Mouse (Mus musculus): Measurements from ENCODE around the gene Fbxl13.

Fbxl13 gene

DNA sequence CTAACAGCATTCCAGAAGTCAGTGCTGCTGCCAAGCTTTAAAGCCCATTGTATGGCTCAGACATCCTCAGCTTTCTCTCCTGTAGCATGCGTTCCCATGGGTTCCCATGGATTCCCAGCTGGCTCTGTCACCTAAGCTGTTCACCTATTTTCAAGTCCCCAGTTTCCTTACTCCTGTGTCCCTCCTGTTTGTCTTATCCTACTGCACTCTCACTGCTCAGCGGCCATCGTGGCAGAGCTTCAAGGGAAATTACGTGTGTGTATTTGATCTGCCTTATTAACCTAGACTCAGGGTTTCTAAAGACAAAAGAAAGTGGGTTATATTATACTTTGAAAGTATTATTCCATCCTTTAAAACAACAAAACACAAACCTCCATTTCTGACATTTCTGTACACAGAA, 156.3 kb downstream of the Fbxl13 start:
- Histone ChIP-seq H3K4me3 (replicated peaks; ENCODE audit: low read length) (no peak overlapping the region), H3K36me3 (ENCODE audit: insufficient read depth, low read length) (peaks cover 1% of the 10 kb centered on the region; the same call in 1 of the 2 replicates), H3K27me3 (ENCODE audit: insufficient read depth, low read length) (0 out of 2 replicates have a peak, but pooled peaks cover 3% of the 10 kb centered on the region), H3K4me1 (replicated peaks; ENCODE audit: low read depth, low read length) (no peaks in the 10 kb centered on the region), H3K9me3 (ENCODE audit: low read length) (no peaks in the 10 kb centered on the region)
- TF ChIP-seq POU5F1 (IDR thresholded peaks at IDR 0.05; ENCODE audit: borderline replicate concordance, low read length) (no peak), NANOG (IDR thresholded peaks at IDR 0.05; ENCODE audit: borderline replicate concordance, low read length) (no peak), CTCF (conservative IDR thresholded peaks at IDR 0.05; ENCODE audit: low read length) (no peak)

DNA sequence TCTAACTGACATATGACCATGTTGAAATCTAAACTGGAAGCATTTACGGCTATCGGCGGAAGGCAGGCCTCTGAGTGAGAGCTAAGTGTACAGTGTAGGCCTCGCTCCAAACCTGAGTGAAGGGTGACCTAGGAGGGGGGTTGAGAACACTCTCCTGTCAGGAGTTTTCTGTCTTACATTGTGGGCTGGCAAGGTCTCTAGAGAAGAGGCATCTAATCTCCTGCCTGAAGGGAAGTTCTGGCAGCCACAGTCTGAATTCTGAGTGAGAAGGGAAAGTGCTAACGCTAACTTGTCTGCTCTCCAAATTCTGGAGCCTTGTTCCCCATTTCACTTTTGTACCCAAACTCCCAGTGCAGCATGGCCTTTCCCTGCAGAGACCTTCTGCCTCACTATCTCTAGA, 156.9 kb downstream of the Fbxl13 start:
- Histone ChIP-seq H3K36me3 (ENCODE audit: insufficient read depth, low read length) (peaks cover 5% of the 10 kb centered on the region; the same call in 1 of the 2 replicates), H3K4me3 (replicated peaks; ENCODE audit: low read length) (no peak overlapping the region), H3K9me3 (ENCODE audit: low read length) (no peaks in the 10 kb centered on the region), H3K4me1 (replicated peaks; ENCODE audit: low read depth, low read length) (no peaks in the 10 kb centered on the region), H3K27me3 (ENCODE audit: insufficient read depth, low read length) (0 out of 2 replicates have a peak, but pooled peaks cover 3% of the 10 kb centered on the region)
- TF ChIP-seq NANOG (IDR thresholded peaks at IDR 0.05; ENCODE audit: borderline replicate concordance, low read length): no peak
- TF ChIP-seq CTCF (conservative IDR thresholded peaks at IDR 0.05; ENCODE audit: low read length): no peak
- TF ChIP-seq POU5F1 (IDR thresholded peaks at IDR 0.05; ENCODE audit: borderline replicate concordance, low read length): no peak

DNA sequence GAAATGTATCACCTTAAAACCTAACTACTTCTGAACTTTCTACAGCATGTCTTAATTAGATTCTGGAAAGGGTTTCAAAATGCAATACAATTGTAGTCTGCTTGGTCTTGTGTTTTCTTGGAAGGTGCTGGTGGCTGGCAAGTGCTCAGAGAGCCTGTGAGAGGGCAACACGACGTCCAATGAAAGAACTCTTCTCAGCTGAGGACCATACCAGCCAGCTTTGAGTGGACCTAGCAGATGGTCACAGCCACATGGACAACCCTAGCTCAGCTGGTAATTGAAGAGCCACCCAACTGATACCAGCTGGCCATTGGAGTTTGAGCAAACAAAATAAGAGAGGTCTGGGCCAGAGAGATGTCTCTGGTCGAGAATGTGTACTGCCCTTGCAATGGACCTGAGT, 157.7 kb downstream of the Fbxl13 start:
- no peaks in the 10 kb centered on the region for H3K27me3 ChIP-seq (ENCODE audit: insufficient read depth, low read length)
- TF ChIP-seq CTCF (conservative IDR thresholded peaks at IDR 0.05; ENCODE audit: low read length) (no peak), NANOG (IDR thresholded peaks at IDR 0.05; ENCODE audit: borderline replicate concordance, low read length) (no peak), POU5F1 (IDR thresholded peaks at IDR 0.05; ENCODE audit: borderline replicate concordance, low read length) (no peak)
- no peaks in the 10 kb centered on the region for H3K9me3 ChIP-seq (ENCODE audit: low read length)
- H3K4me3 ChIP-seq (replicated peaks; ENCODE audit: low read length): no peak overlapping the region
- H3K4me1 ChIP-seq (replicated peaks; ENCODE audit: low read depth, low read length): no peaks in the 10 kb centered on the region
- peaks cover 5% of the 10 kb centered on the region; the same call in 1 of the 2 replicates for H3K36me3 ChIP-seq (ENCODE audit: insufficient read depth, low read length)

DNA sequence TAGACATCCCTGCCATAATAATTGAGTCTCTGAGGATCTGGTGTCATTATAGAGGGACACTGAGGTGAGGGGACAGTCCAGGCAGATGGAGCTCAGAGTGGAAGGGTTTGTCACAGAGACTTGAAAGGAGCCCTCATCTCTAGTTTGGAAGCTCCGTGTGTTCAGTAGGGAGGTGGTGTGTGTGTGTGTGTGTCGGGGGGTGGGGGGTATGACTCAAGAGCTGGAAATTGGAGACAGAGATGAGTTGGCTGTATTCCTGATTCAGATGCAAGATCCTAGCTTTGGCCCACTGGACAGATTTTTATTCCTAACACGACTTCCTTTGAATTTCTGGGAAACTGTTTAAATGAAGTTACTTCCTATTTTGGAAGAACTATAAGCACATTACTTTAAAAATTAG, 158.1 kb downstream of the Fbxl13 start:
- Histone ChIP-seq H3K4me1 (replicated peaks; ENCODE audit: low read depth, low read length) (no peaks in the 10 kb centered on the region), H3K27me3 (ENCODE audit: insufficient read depth, low read length) (no peaks in the 10 kb centered on the region), H3K9me3 (ENCODE audit: low read length) (no peaks in the 10 kb centered on the region), H3K4me3 (replicated peaks; ENCODE audit: low read length) (no peak overlapping the region), H3K36me3 (ENCODE audit: insufficient read depth, low read length) (peaks cover 5% of the 10 kb centered on the region; the same call in 1 of the 2 replicates)
- TF ChIP-seq POU5F1 (IDR thresholded peaks at IDR 0.05; ENCODE audit: borderline replicate concordance, low read length) (no peak), NANOG (IDR thresholded peaks at IDR 0.05; ENCODE audit: borderline replicate concordance, low read length) (no peak), CTCF (conservative IDR thresholded peaks at IDR 0.05; ENCODE audit: low read length) (no peak)

DNA sequence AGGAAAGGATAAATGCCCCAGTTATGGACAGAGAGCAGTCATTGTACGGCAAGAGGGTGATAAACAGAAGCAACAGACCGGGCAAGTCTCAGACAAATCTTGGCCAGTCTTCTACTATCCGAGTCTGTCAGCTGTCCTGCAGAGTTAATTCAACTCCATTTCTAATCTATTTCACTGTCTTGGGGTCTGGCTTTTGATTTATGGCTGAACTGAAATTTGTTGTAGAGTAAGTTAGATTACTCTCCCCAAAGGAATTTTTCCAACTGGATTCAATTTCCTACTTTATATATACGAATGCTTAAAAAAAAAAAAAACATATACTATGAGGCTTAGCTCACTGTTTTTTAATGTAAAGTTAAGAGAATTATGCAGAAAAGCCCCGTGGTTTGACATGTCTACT, 158.6 kb downstream of the Fbxl13 start:
- Histone ChIP-seq H3K27me3 (ENCODE audit: insufficient read depth, low read length) (no peaks in the 10 kb centered on the region), H3K9me3 (ENCODE audit: low read length) (no peaks in the 10 kb centered on the region), H3K36me3 (ENCODE audit: insufficient read depth, low read length) (peaks cover 5% of the 10 kb centered on the region; the same call in 1 of the 2 replicates), H3K4me3 (replicated peaks; ENCODE audit: low read length) (no peak overlapping the region), H3K4me1 (replicated peaks; ENCODE audit: low read depth, low read length) (no peaks in the 10 kb centered on the region)
- no peak for TF ChIP-seq NANOG (IDR thresholded peaks at IDR 0.05; ENCODE audit: borderline replicate concordance, low read length)
- TF ChIP-seq CTCF (conservative IDR thresholded peaks at IDR 0.05; ENCODE audit: low read length): no peak
- TF ChIP-seq POU5F1 (IDR thresholded peaks at IDR 0.05; ENCODE audit: borderline replicate concordance, low read length): no peak

DNA sequence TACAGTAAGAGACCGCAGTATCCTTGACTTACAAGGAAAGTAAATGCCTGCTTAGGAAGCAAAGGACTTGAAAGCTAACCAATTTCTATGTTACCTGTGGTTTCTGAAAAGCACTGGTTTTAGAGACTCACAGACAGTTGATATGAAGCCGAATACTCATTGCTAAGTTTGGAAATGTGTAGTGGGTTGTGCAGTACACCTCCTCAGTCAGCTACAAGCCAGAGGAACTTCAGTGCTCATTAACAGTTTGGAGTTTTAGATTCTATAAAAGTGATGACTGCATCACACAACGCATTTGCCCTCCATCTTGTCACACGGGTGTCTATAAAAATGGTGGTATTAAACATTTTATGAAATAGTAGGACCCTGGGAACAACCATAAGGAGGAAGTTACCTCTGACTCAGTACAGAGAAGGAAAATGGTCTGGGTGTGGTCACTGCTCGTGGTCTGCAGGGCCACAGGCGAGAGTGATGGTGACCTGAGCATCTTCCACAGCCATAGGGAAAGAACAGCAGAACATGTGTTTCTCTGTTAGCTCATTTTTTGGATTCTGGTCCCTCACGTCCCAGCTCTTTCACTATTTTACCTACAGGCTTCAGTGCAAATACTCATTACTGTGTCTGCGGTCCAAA, 160.1 kb downstream of the Fbxl13 start:
- Histone ChIP-seq H3K4me3 (replicated peaks; ENCODE audit: low read length) (no peak overlapping the region), H3K36me3 (ENCODE audit: insufficient read depth, low read length) (peaks cover 19% of the 10 kb centered on the region), H3K4me1 (replicated peaks; ENCODE audit: low read depth, low read length) (no peaks in the 10 kb centered on the region), H3K27me3 (ENCODE audit: insufficient read depth, low read length) (no peaks in the 10 kb centered on the region), H3K9me3 (ENCODE audit: low read length) (no peaks in the 10 kb centered on the region)
- no peak for TF ChIP-seq CTCF (conservative IDR thresholded peaks at IDR 0.05; ENCODE audit: low read length)
- no peak for TF ChIP-seq NANOG (IDR thresholded peaks at IDR 0.05; ENCODE audit: borderline replicate concordance, low read length)
- TF ChIP-seq POU5F1 (IDR thresholded peaks at IDR 0.05; ENCODE audit: borderline replicate concordance, low read length): no peak

DNA sequence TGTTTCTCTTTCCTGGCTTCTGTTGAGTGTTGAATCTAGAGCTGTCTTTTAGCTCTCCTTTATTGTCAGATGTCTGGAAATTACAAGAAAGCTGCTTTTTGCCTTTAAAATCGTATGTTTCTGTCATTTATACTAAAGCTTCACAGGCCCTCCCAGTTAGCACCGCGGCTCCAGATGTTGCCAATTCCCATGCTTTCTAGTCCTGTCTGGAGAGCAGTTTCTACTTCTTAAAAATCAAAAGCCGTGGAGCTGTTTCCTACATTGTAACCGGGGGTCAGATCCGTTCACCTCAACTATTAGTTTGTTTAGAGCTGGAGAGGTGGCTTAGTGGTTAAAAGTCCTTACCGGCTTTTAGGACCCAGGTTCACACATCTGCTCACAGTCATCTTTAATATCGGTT, 162.2 kb downstream of the Fbxl13 start:
- H3K27me3 ChIP-seq (ENCODE audit: insufficient read depth, low read length): no peaks in the 10 kb centered on the region
- no peak for TF ChIP-seq POU5F1 (IDR thresholded peaks at IDR 0.05; ENCODE audit: borderline replicate concordance, low read length)
- TF ChIP-seq CTCF (conservative IDR thresholded peaks at IDR 0.05; ENCODE audit: low read length): no peak
- TF ChIP-seq NANOG (IDR thresholded peaks at IDR 0.05; ENCODE audit: borderline replicate concordance, low read length): no peak
- H3K4me3 ChIP-seq (replicated peaks; ENCODE audit: low read length): no peak overlapping the region

DNA sequence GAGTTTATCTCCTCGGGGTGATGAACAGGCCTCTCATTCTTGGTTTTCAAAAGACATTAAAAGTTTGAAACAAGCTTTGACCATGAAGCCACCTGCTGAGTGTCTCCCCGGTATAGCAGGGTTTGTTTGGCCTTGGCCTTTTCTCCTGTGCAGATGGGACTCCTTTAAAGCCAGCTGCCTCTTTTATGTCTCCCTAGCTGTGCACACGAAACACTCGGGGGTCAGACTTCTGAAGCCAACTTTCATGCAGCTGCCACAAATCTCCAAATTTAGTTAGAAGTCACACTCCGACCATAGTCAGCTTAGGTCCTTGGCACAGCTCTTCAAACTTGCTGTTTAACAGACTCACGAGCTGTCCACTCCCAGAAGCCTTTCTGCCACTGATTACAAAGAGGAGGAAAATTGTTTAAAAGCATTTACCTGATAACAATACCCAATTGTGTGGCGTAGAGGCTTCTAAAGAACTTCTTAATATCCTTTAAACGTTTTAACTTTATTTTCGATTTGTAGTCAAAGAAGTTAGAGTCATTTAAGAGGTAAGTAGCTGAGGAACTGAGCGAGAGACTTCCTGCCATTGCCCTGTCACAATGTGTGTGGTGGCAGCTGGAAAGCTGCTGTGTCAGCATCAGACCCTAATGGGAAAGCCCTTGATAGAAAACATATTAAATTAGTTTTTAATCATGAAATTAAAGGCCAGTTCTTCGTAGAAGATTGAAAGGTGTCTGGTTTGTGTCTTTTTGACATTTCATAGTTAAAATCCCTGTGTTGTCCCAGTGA, 162.8 kb downstream of the Fbxl13 start:
- Histone ChIP-seq H3K4me1 (replicated peaks; ENCODE audit: low read depth, low read length) (no peaks in the 10 kb centered on the region), H3K4me3 (replicated peaks; ENCODE audit: low read length) (no peak overlapping the region), H3K9me3 (ENCODE audit: low read length) (no peaks in the 10 kb centered on the region), H3K36me3 (ENCODE audit: insufficient read depth, low read length) (peaks cover 39% of the 10 kb centered on the region), H3K27me3 (ENCODE audit: insufficient read depth, low read length) (no peaks in the 10 kb centered on the region)
- TF ChIP-seq CTCF (conservative IDR thresholded peaks at IDR 0.05; ENCODE audit: low read length) (no peak), POU5F1 (IDR thresholded peaks at IDR 0.05; ENCODE audit: borderline replicate concordance, low read length) (no peak), NANOG (IDR thresholded peaks at IDR 0.05; ENCODE audit: borderline replicate concordance, low read length) (no peak)

More for the DNA sequence above, 162.2 kb downstream of the Fbxl13 start:
- Histone ChIP-seq H3K9me3 (ENCODE audit: low read length) (no peaks in the 10 kb centered on the region), H3K4me1 (replicated peaks; ENCODE audit: low read depth, low read length) (no peaks in the 10 kb centered on the region), H3K36me3 (ENCODE audit: insufficient read depth, low read length) (peaks cover 38% of the 10 kb centered on the region)
